Mouse (Mus musculus): ENCODE measurements at regions not wholly inside any gene's neighbourhood (a gene's known extent, or its start where the extent isn't known, plus 50 kb on each side); places are given as distances from the start of the nearest gene placed in this dataset.

GRCm38 (mm10) chr3:58153874-58154756, 260.4 kb upstream of the Tsc22d2 start:
- TF ChIP-seq CTCF (IDR thresholded peaks at IDR 0.05; ENCODE audit: low read depth), result no peak
- no peak for TF ChIP-seq EP300 (IDR thresholded peaks at IDR 0.05; ENCODE audit: low read depth)

Data from liver, embryonic 14.5 days (tissue).